Mouse (Mus musculus): ENCODE measurements around the gene Prr29. TPM values are rescaled to one million over a fixed set of nuclear protein-coding genes. Genes with fewer than 3 reads are reported as not detected.

Prr29 gene
- polyA plus RNA-seq, 1 experiment: not detected

DNA sequence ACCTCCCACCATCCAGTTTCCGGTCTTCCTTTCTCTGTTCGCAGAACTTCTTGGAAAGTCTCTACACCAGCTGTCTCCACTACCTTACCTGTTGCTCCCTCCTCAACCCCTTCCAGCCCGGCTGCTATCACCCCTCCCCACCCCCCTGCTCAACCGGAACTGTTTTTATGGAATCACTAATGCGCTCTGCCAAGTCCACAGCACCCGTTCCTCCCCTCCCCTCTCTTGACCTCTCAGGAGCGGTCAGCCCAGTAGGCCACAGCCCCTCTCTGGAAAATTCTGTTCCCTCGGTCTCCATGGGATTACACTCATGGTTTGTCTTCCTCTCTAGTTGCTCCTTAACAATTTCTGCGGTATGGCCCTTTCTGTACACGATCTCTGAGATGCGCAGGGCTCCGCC is 12.1 kb upstream of the Prr29 start, which contains the start of gene Scn4a:
TSS of gene Scn4a (minus strand) at position 101 of the 400 bp plus-strand sequence.
- no peak for DNase-seq (ENCODE audit: extremely low spot score in 1 of 2, low spot score in 1 of 2)

DNA sequence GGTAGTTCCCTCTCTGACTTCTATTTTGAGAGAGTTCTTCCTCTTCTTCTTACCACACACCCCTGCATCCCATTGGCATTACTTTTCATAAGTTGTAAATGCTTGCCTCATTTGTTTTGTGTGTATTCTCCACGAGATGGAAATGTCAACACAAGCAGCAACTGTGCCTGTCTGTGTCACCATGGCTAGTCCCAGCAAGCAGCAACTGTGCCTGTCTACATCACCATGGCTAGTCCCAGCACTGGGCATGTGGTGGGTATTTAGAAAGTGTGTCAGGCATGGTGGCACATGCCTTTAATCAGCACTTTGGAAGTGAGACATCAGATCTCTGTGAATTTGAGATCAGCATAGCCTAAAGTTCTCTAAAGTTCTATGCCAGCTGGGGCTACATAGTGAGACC is 11.1 kb upstream of the Prr29 start:
- no peak for DNase-seq (ENCODE audit: extremely low spot score in 1 of 2, low spot score in 1 of 2)

DNA sequence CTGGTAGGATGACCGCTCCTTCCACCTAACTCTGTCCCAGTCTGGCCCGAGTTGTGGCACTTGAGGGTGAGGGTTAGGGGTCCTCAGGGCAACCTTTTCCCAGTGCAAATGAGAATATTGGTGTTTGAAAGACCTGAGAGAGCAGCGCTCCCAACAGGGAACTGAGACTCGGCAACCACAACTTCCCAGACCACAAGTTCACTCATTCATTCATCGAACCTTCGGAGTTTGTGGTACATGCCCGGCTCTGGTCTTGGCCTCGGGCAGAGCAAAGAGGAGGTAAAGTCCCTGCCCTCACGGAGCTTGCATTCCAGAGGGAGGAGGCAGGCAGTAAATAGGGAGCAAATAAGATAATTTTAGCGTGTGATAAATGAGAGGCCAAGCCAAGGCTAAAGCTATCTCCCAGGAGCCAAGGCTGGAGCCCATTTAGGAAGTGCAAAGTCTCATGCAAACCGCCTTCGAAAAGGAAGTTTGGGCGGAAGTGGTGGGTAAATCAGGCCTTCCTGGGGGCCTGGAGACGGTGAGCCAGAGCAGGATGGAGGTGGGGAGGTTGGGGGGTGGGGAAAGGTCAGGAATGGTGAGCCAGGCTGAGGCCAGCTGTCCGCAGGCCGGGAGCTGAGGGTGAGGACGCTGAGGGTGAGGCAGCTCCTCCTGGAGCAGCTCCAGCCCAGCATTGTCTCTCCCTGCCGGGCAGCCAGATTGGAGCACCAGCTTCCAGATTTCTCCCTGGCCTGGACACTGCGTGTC is 9.7 kb upstream of the Prr29 start:
- DNase-seq (ENCODE audit: extremely low spot score in 1 of 2, low spot score in 1 of 2): no peak

DNA sequence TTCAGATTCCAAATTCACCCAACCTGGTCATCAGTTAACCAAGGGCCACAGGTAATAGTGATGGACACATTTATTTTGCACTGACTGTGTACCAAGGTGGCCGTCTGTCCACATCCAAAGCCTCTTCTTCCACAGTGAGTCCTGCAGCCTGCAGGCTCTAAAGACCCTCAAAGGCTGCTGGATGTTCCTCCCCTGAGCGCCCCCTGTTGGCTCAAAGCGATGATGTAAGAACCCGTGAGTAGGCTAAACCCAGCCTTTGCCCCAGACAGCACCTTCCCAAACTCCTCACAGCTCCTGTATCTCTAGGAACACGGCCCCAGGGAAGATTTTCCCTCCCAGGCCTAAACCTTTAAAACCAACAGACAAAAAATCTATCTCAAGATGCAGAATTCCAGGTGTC is 5.9 kb upstream of the Prr29 start:
- no peak for DNase-seq (ENCODE audit: extremely low spot score in 1 of 2, low spot score in 1 of 2)

DNA sequence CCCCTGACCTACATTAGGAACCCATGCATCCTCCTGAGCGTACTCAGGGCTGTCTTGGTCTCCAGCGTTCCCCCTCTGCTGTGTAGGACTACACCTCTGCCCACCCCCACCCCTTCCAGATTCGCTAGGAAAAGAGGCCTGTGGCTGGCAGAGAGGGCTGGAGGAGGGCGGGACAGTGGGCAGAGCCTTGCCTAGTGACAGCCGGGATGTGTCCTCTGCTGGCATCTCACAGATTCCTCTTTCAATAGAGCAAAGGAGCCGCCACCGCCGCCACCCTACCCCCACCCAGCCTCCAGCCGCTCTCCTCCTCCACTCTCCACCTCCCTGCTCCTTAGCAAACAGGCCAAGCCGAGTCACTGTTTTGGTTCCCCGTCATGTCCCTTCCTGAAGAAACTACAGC is 560 bp upstream of the Prr29 start:
- DNase-seq (ENCODE audit: extremely low spot score in 1 of 2, low spot score in 1 of 2): peak in 1 of 2 experiments; percentile 7

DNA sequence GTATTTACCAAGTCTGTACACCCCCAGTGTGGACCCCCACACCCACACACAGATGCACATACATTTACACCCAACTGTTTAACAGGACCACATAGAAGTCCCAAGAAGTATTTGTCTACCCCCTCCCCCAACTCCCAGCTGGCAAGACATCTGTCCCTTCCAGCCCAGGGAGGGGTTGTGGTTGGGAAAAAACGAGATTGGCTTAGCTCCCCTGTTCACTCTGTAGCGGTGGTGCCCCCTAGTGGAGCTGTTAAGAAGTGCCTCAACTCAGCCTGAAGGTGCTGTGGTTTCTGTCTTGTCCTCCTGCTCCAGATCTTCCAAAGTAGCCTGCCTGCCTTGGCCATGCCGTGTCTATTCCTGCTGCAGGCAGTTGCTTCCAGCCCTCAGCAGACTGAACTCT is 1.0 kb downstream of the Prr29 start:
- DNase-seq (ENCODE audit: extremely low spot score in 1 of 2, low spot score in 1 of 2): peak; percentile 4 to 86

DNA sequence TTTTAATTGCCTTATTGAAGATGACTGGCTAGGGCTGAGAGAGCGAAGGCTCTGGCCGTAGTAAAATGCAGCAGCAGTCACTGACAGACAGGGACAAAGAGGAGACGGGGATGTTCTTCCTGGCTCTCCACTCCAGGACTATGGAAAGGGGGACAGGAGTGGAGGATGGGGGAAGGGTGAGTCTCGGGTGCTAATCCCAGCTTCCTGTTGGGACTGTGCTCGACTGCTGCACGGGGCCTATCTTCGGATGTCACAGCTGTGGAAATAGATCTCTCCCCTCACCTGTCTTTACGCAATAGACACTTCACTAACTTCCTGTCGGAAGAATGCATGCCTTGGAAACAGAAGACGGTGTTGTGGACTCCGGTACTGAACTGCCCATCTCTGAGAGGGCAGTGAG is 8.7 kb downstream of the Prr29 start:
- DNase-seq (ENCODE audit: extremely low spot score in 1 of 2, low spot score in 1 of 2): no peak

DNA sequence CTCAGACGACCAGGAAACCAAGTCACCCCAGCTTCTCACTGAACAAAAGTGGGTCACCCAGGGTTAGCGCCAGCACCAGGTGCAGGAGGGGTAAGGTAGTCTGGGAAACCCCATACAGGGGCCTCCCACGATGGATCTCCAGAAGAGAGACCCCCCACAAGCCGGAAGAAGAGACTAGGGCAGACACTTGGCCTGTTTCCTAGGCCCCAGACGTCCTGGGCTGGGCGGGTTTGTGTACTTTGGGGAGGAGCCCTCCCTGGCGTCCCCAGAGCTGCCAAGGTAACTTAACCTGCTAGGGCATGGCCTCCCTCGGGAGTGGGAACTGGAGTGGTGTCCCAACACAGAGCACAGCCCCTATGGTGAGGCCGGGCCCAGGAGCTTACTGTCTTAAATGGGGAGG is 9.3 kb downstream of the Prr29 start:
- DNase-seq (ENCODE audit: extremely low spot score in 1 of 2, low spot score in 1 of 2): no peak

DNA sequence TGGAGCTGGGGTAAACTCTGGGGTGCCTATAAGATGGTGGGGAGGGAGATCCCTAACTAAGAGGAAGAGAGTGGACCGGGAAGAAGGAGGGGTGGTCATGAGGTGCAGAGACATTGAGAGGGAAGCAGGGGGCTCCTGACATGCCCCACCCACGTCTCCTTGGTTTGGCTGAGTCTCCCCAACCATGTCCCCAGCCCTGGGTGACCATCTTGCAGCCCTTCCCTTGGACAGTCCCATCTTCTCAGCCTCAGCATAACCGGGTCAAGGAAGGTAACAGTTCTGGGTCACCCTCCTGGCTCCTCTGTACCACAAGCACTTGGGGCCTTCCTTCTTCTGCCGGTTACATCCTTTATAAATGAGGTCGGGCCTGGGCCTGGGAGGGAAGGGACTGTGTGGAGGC is 9.7 kb downstream of the Prr29 start:
- DNase-seq (ENCODE audit: extremely low spot score in 1 of 2, low spot score in 1 of 2): no peak

DNA sequence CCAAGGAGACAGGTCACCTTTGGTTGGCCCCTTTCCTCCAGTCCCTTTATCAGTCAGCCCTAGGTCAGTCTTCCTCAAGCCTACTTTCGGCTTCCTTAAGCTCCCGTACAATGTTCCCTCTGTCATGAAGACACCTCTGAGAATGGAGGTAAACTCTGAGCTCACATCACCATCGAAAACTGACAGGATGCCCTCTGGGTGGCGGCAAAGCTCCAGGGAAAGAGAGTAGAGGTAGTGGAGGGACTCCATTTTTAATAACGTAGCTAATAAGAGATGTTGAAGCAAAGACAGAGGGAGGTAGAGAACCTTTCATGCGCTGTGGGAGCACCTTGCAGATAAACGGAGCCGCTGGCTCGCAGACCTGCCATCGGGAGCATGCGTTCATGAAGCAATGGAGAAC is 15.7 kb downstream of the Prr29 start:
- no peak for DNase-seq (ENCODE audit: extremely low spot score in 1 of 2, low spot score in 1 of 2)

DNA sequence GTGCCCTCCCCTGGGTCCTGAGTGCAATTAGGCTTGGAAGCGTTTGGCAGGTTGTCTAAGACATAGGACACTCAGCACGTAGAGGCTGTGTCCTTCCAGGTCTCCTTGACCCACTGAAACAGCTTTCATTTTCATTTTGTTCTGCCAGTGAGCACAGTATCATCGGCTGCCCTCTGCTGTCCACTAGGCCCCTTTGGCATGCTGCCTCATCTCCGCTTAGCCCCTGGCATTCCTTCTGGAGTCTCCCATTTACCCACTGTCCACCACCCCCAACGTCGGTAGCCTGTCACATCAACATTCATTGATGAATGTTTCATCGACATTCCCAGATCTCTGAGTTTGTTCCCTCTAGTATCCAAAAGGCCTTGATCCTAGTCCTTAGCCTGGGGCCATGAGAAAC is 16.6 kb downstream of the Prr29 start:
- no peak for DNase-seq (ENCODE audit: extremely low spot score in 1 of 2, low spot score in 1 of 2)

DNA sequence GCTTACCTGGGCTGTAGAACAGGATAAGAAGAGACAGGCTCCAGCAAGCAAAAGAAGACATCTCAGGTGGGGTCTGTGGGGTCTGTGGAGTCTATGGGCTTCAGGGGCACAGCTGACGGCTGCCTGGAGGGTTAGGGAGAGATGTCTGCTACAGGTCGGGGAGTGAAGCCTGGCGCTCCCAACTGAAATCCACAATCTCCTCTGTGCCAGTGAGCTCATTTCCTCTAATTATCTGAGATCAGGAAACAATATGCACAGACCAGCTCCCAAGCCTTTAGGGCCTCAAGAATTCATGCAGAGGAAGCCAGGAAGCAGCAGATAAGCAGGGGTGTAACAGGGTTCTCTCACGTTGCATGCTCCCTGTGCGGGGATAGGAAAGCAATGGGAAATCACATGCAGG is 17.2 kb downstream of the Prr29 start:
- DNase-seq (ENCODE audit: extremely low spot score in 1 of 2, low spot score in 1 of 2): no peak

DNA sequence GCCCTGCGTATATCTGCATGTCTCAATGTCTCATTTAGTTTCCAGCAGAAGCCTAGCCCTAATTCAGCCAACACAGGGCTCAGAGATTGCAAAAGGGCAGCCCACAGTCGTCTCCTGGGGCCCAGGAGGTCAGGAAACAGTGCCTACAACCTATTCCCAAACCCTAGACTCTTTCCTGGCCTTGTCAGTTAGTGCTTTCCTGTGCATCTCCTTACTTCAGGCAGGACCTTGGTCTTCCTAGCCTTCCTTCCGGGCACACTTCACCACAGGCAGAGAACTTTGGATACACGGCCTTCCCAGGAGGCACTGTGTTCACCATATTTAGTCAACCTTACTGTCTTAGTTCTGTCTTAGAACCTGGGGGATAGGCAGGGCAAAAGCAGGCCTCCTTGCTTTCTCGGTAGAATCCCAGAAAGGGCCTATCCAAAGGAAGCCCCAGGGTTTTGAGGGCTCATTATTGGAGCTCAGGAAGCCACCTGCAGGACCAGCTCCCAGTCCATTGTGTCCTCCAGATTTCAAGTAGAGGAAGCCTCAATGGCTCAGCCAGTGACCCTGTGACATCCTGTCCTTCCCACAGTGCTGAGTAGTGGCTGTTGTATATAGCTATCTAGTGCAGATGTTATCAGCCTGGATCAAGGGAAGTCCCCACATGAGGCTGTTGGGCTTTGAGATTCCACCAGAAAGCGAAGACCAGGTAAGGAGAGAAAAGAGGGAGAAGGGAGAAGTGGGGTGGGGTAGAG is 17.9 kb downstream of the Prr29 start:
- no peak for DNase-seq (ENCODE audit: extremely low spot score in 1 of 2, low spot score in 1 of 2)

DNA sequence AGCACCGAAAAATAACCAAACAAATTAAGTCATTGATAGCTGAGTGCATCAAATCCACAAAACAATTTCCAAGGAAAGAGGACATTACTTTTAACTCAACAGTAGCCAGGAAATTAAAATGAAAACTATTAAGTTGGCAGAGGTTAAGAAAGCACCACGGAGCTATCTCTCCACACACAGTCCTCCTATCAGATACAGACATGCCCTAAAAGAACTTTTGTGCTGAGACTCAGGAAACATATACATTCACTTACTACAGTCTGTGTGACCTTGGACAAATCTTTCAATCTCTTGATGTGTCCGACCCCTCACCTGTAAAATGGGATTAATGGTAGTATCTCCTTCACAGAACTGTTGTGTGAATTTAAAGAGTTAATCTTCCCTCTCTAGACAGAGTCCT is 21.1 kb downstream of the Prr29 start:
- DNase-seq (ENCODE audit: extremely low spot score in 1 of 2, low spot score in 1 of 2): no peak

DNA sequence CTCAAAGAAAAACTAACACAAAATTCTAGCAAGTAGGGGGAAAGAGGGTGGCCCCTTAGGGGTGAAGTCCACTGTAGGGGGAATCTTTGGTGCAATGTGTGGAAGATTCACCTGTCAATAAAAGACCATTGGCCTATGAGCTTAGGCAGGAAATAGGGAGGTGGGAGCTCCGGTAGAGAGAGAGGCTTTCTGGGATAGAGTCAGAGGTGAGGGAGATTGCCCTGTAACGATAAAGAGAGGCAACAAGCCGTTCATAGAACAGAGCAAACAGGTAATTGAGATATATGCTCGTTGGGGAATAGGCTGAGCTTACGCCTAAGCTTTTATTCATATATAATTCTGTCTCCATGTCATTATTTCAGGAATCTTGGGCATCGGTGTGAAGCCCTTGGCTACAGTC is 21.7 kb downstream of the Prr29 start:
- DNase-seq (ENCODE audit: extremely low spot score in 1 of 2, low spot score in 1 of 2): no peak

DNA sequence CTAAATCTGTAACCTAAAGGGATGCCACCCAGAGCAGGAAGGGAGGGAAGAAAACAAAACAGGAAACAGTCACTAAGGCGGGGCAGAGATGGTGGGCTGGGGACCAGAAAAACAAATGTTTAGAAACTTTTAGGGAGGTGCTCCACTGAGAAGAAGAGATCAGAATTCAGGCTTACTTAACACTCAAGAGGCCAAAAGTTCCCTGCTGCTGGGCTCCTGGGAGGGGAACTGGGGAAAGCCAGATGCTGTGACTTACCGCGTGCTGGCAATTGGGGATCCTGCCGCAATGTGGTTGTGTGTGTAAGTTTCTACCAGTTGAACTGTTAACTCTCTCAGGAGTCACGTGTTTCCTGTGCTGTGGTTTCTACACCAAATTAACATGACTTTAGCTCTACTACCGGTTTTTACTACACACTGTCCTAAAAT is 22.5 kb downstream of the Prr29 start, which contains the start of gene Icam2:
TSS of gene Icam2 (minus strand) at position 285 of the 426 bp plus-strand sequence.
- no peak for DNase-seq (ENCODE audit: extremely low spot score in 1 of 2, low spot score in 1 of 2)

DNA sequence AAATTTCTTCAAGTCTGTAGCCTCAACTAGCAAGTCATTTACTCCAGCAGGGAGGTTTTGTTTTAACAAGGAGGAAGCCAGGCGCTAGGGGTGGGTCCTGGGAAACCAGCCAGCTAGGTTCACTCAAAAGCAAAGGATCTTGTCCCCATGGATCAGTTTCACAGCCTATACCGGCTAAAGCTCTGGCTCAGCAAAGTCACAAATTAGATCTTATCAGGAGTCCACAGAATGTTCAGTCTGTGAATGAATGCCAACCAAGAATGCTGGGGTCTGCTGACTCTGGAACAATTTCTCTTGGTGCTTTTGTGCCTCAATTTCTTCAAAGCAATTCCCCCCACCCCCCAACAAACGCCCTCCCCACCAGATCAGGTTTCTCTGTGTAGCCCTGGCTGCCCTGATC is 24.3 kb downstream of the Prr29 start:
- DNase-seq (ENCODE audit: extremely low spot score in 1 of 2, low spot score in 1 of 2): no peak

DNA sequence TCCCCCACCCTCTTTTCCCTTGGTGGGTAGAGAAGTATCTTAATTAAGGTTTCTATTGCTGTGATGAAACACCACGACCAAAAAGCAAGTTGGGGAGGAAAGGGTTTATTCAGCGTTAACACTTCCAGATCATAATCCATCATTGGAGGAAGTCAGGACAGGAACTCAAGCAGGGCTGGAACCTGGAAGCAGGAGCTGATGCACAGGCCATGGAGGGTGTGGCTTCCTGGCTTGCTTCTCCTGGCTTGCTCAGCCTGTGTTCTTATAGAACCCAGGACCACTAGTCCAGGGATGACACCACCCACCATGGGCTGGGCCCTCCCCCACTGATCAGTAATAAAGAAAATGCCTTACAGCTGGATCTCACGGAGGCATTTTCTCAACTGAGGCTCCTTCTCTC is 25.5 kb downstream of the Prr29 start:
- no peak for DNase-seq (ENCODE audit: extremely low spot score in 1 of 2, low spot score in 1 of 2)

DNA sequence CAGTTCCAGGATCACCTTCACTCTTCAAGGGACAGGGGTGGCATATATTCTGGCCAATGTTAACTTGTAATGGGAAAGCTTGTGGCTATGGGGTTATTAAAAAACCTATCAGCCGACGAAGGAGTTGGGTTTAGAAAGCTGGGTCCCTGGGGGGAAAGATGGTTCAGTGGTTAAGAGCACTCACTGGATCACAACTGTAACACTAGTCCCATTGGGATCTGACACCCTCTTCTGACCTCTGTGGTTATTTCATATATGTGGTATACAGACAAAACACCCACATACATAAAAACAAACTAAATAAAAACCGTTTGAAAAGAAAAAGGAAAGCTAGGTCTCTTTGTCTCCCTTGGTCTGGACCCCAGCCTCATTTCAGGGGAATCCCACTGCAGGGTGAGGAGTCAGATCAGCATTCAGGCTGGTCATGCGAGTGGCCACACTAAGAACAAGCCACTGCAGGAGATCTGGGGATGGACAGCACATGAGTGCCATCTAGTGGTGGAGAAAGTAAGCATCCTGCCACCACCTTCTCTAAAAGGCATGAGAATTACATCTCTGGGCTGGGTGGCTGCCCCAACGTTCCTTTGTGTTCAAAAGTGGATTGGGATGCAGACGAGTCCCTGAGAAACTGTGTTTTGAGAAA is 26.4 kb downstream of the Prr29 start:
- peak; percentile 49 to 86 for DNase-seq (ENCODE audit: extremely low spot score in 1 of 2, low spot score in 1 of 2)

DNA sequence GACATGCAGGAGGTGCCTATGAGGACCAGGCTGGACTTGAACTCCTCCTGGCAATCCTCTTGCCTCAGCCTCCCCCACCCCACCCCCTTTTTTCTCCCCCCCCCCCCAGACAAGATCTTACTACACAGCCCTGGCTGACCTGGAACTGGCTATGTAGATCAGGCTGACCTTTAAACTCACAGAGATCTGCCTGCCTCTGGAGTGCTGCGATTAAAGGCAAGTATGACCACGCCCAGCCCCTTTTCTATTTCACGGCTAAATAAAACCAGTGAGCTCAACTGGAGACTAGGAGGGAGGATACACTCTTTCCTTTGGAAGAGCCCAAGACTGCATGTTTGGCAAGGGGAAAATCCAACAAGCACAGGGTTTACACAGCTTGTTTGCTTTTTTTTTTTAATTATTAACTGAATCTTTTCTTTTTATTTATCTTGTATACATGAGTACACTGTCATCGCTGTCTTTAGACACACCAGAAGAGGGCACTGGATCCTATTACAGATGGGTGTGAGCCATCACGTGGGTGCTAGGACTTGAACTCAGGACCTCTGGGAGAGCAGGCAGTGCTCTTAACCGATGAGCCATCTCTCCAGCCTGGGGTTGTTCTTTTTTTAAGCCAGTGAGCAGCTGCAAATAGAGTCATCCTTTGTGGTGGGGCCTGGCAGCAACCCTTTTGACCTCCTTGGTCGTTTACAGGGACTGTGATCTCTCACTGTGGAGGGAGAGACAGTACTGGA is 27.5 kb downstream of the Prr29 start:
- no peak for DNase-seq (ENCODE audit: extremely low spot score in 1 of 2, low spot score in 1 of 2)

DNA sequence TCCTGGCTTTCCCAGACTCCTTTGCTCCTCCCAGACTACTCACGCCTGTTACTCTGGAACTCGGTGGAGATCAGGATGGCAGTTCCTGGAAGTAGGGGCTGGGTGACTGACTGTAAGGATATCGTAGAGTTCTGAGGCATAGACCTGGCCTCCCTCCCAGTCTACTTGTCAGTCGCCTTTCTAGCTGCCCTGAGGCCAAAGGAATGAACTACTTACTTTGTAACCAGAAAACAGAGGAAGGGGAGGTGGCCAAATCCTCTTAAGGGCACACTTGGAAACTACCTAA is 28.0 kb downstream of the Prr29 start:
- DNase-seq (ENCODE audit: extremely low spot score in 1 of 2, low spot score in 1 of 2): no peak

Data from frontal cortex, adult 2 months (tissue).